Mouse (Mus musculus) forebrain, embryonic 15.5 days (tissue): ENCODE measurements around the gene Gm49336. TPM values are rescaled to one million over a fixed set of nuclear protein-coding genes. Genes with fewer than 3 reads are reported as not detected.
A peak's percentile ranks its signal among the peaks of the same experiment; 100 is the strongest.

ENCODE experiments used
- ATAC-seq: fragments of 200-750 bp; cut with Nextera tagmentation; replicated peaks from 2 replicates; pipeline ENCODE4 v1.8.0; 2017; ENCODE audit warnings: mild to moderate bottlenecking, moderate TSS enrichment, moderate library complexity
- H3K27ac ChIP-seq: fragments of 300-500 bp; sonication (generic); replicated peaks from 2 replicates; pipeline ENCODE4 v1.5.1; 2015; ENCODE audit warnings: mild to moderate bottlenecking, inconsistent platforms
- H3K27me3 ChIP-seq: fragments of 300-500 bp; sonication (generic); 2 replicates; pipeline ENCODE4 v1.6.1; 2015; ENCODE audit warnings: inconsistent platforms
- H3K36me3 ChIP-seq: fragments of 300-500 bp; sonication (generic); 2 replicates; pipeline ENCODE4 v1.6.1; 2015; ENCODE audit warnings: mild to moderate bottlenecking, inconsistent platforms
- H3K4me1 ChIP-seq: fragments of 300-500 bp; sonication (generic); 2 replicates; pipeline ENCODE4 v1.6.1; 2015; ENCODE audit warnings: inconsistent platforms
- H3K4me2 ChIP-seq: fragments of 300-500 bp; sonication (generic); replicated peaks from 2 replicates; pipeline ENCODE4 v1.6.1; 2015; ENCODE audit warnings: mild to moderate bottlenecking, inconsistent platforms
- H3K4me3 ChIP-seq: fragments of 300-500 bp; sonication (generic); 2 replicates; pipeline ENCODE4 v1.5.1; 2015; ENCODE audit warnings: mild to moderate bottlenecking, inconsistent platforms
- H3K9ac ChIP-seq: fragments of 300-500 bp; sonication (generic); replicated peaks from 2 replicates; pipeline ENCODE4 v1.6.1; 2015; ENCODE audit warnings: mild to moderate bottlenecking, inconsistent platforms
- H3K9me3 ChIP-seq: fragments of 300-500 bp; sonication (generic); 2 replicates; pipeline ENCODE4 v1.6.1; 2016; ENCODE audit warnings: inconsistent platforms
- WGBS: fragments of 180-500 bp; shearing (Covaris S2); methylation state at CpG from one replicate; pipeline ENCODE4 v1.1.7; 2015; ENCODE audit warnings: mixed read lengths; 5-methylcytosine and 5-hydroxymethylcytosine counted together
- microRNA counts: library from miRNA; unstranded; fragments of <30 nt; microRNA quantifications from one replicate; lab custom pipeline; 2016
- microRNA-seq: library from miRNA; unstranded; fragments of <30 nt; microRNA quantifications from one replicate; pipeline ENCODE4, GENCODE M21; 2016
- polyA plus RNA-seq: library from polyadenylated mRNA; unstranded; fragments of >200 nt; fragmentation: Nextera tagmentation; extraction: Ambion mirVana; gene quantifications from 2 replicates; pipeline ENCODE4 v1.2.1, GENCODE M21; 2015

Gene Gm49336
- polyA plus RNA-seq, 1 experiment from 2014 or later: 56.6 TPM

GRCm38 (mm10) chr14:60176891-60177613 is 74.3 kb downstream of the Gm49336 start:
- Histone ChIP-seq H3K27me3 (peaks cover 6% of the 10 kb centered on the region; the same call in 1 of the 2 replicates), H3K4me3 (peak overlapping the region; percentile 92), H3K4me1 (peaks cover 17% of the 10 kb centered on the region), H3K9ac (peak overlapping the region; percentile 76), H3K36me3 (no peaks in the 10 kb centered on the region), H3K4me2 (peak overlapping the region; percentile 93), H3K9me3 (no peaks in the 10 kb centered on the region), H3K27ac (peak overlapping the region; percentile 88)
- under 1% methylated on average over 84 of the region's 84 CpGs for WGBS
- ATAC-seq: peak; percentile 89

GRCm38 (mm10) chr14:60176469-60176890 is 74.8 kb downstream of the Gm49336 start:
- Histone ChIP-seq H3K9me3 (no peaks in the 10 kb centered on the region), H3K27me3 (peaks cover 6% of the 10 kb centered on the region; the same call in 1 of the 2 replicates), H3K27ac (peak overlapping the region; percentile 88; the same call in 1 of the 2 replicates), H3K4me1 (peaks cover 17% of the 10 kb centered on the region), H3K4me3 (peak overlapping the region; percentile 92), H3K36me3 (no peaks in the 10 kb centered on the region), H3K9ac (peak overlapping the region; percentile 76), H3K4me2 (peak overlapping the region; percentile 93)
- ATAC-seq: no peak
- WGBS: 32% methylated on average over 9 of the region's 9 CpGs

DNA sequence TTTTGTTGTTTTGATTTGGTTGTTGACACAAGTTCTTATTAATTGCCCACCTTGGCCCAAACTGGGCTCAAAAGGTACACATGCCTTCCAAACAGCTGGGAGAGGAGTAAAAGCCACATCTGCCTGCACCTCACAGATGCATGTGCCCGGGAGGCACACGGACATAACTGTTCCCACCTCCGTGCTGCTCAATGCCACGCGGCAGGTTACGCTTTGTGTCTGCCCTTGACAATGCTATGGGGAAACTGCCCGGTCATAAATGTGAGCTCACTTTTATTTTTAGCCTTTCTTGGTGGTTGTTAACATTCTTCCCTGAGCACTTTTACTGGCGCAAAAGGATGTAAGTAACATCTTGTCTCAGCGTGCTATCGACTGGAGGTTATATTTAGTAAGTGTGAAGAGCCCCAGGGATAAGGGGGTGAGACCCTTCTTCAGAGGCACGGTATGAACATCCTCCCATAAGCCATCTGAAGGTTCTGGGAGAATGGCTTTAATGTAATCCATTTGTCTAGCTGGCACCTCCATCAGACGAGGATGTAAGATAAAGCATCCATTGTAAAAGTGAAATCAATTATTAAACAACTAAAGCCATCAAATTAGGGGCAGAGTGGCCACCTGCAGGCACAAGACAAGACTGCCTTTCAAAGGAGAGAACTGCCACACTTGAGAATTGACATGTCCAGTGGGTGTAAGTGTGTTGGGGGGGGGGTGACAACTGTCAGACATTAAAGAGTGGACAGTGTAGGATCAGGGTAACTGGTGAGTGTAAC is 78.8 kb downstream of the Gm49336 start:
- H3K27ac ChIP-seq: no peak overlapping the region
- H3K9ac ChIP-seq: no peak overlapping the region
- H3K27me3 ChIP-seq: peaks cover 6% of the 10 kb centered on the region; the same call in 1 of the 2 replicates
- H3K4me3 ChIP-seq: no peak overlapping the region
- H3K4me2 ChIP-seq: no peak overlapping the region
- H3K9me3 ChIP-seq: no peaks in the 10 kb centered on the region
- H3K4me1 ChIP-seq: peaks cover 5% of the 10 kb centered on the region; the same call in 1 of the 2 replicates
- 52% methylated on average over 12 of the region's 12 CpGs for WGBS
- H3K36me3 ChIP-seq: no peaks in the 10 kb centered on the region
- ATAC-seq: no peak

DNA sequence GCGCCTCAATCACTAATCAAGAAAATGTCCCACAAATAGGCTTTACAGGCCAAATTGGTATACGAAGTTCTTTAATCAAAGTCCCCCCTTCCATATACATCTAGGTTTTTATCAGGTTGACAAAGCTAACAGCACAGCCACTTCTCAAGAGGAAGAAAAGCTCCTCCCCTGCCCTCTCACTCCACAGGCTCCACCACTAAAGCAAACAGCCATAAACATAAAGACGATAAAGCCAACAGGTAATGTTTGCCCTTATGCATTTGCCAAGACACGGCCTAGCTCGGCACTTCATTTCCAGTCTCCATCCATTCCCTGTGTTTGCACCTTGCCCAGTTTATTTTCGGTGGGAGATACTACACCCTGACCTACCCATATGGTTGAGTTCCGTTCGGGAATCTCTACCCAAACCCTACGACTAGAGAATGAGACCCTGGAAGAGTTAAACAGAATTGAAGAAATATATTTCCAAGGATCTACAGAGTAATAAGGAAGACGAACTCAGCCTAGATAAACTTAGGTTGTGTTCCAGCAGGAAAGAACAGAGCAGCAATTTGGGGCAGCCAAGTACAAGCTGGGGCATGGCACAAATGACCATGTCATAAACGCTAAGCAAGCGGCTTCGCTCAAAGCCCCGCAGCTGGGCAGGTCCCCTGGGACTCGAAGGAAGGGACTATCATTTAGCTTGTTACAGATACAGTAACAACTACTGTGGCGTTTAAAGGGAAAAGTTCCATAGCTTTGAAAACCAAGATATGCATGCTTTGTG is 80.3 kb downstream of the Gm49336 start:
- peaks cover 6% of the 10 kb centered on the region; the same call in 1 of the 2 replicates for H3K27me3 ChIP-seq
- ATAC-seq: no peak
- H3K27ac ChIP-seq: no peak overlapping the region
- no peaks in the 10 kb centered on the region for H3K36me3 ChIP-seq
- no peak overlapping the region for H3K9ac ChIP-seq
- no peaks in the 10 kb centered on the region for H3K9me3 ChIP-seq
- H3K4me1 ChIP-seq: 0 out of 2 replicates have a peak, but pooled peaks cover 2% of the 10 kb centered on the region
- 89% methylated on average over 16 of the region's 16 CpGs for WGBS
- no peak overlapping the region for H3K4me3 ChIP-seq
- no peak overlapping the region for H3K4me2 ChIP-seq

- Histone ChIP-seq H3K27ac (no peak overlapping the region), H3K9ac (no peak overlapping the region), H3K36me3 (no peaks in the 10 kb centered on the region), H3K9me3 (no peaks in the 10 kb centered on the region), H3K27me3 (no peaks in the 10 kb centered on the region), H3K4me3 (no peak overlapping the region), H3K4me1 (no peaks in the 10 kb centered on the region), H3K4me2 (no peak overlapping the region)
- WGBS: 87% methylated on average over 3 of the region's 3 CpGs
- ATAC-seq: no peak
Measured at GRCm38 (mm10) chr14:60163367-60163766, 87.9 kb downstream of the Gm49336 start.

MicroRNA genes within 50 kb of the gene (microRNA counts, 519-probe panel; counts per million panel counts)
- microRNA mmu-miR-719 (lab: Ali Mortazavi, UCI): not detected

Small RNAs within 50 kb of the gene (microRNA-seq; reads per million reads assigned to microRNA genes)
- gene Mir719: not detected

Other genes starting within 250 kb of the Gm49336 start
- 31.7 and 33.6 TPM in 2 replicates for gene Atp8a2, start 54.3 kb downstream of the Gm49336 start, polyA plus RNA-seq
- 0.09 and 0.11 TPM in 2 replicates for gene Nupl1, start 76 bp downstream of the Gm49336 start, polyA plus RNA-seq
- gene Mtmr6, start 13.7 kb upstream of the Gm49336 start, polyA plus RNA-seq: 67.3 and 72.1 TPM in 2 replicates
- 51.1 and 54.6 TPM in 2 replicates for gene Amer2, start 121.8 kb upstream of the Gm49336 start, polyA plus RNA-seq